Mouse (Mus musculus): ENCODE measurements around the gene Olfr583. TPM values are rescaled to one million over a fixed set of nuclear protein-coding genes. Genes with fewer than 3 reads are reported as not detected.

Olfr583 gene
- not detected in 2 replicates for polyA plus RNA-seq (2015; fragmentation: Nextera tagmentation; extraction: Ambion mirVana)

DNA sequence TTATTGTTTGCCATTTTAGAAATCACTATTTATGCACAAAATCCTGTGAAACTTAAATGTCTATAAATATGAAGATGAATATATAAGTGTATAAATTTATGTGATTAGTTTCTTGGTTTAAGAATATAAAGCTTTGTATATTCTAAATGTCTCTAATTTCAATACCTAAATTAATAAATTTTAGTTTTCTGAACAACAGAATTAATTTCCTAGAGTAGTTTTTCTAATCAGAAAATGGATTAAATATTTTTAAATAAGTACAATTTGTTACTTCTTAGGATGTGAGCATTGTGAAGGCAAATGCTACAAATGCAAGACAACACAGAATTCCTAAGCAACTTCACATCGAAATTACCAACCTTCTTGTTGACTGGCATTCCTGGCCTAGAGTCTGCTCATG is at the start of gene Olfr583:
Gene Olfr583, plus strand, starts transcription at position 301 of the 400 bp plus-strand sequence.
- H3K4me2 ChIP-seq = no peak within 1 kb of the TSS
- no peaks in the 10 kb centered on the region for H3K4me1 ChIP-seq
- no peaks in the 10 kb centered on the region for H3K27me3 ChIP-seq (replicated peaks)
- H3K4me3 ChIP-seq = no peak within 1 kb of the TSS
- no peak within 1 kb of the TSS for H3K9ac ChIP-seq
- no peaks in the 10 kb centered on the region for H3K9me3 ChIP-seq
- no peaks in the 10 kb centered on the region for H3K36me3 ChIP-seq
- no peak for ATAC-seq (ENCODE audit: extremely low read depth, insufficient number of reproducible peaks, low FRiP score, low TSS enrichment)
- WGBS = 74% methylated on average over 1 of the region's 1 CpGs
- H3K27ac ChIP-seq (replicated peaks) = no peak within 1 kb of the TSS

DNA sequence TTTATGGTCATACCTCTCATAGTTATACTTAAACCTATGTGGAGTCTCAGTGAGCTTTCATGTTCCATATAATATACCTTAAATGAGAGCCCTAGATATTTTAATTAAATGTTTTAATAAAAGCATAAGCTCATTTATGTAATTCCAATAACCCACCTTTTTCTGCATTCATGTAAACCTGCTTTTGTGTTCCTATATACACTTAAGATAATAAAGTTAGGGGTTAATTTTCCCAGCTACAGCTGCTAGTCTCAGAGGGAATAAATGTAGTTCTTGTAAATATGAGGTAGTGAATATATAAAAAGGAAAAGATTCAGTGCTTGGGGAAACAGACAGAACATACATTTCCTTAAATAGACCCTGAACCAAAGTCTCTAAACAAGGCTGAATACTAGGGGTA is 13.4 kb upstream of the Olfr583 start, which contains the start of gene Olfr582:
Gene Olfr582, plus strand, starts transcription at position 301 of the 400 bp plus-strand sequence.
- no peak within 1 kb of the TSS for H3K4me2 ChIP-seq
- H3K27me3 ChIP-seq (replicated peaks) = no peaks in the 10 kb centered on the region
- H3K9me3 ChIP-seq = no peaks in the 10 kb centered on the region
- no peak for ATAC-seq (ENCODE audit: extremely low read depth, insufficient number of reproducible peaks, low FRiP score, low TSS enrichment)
- no peaks in the 10 kb centered on the region for H3K36me3 ChIP-seq
- H3K4me1 ChIP-seq = no peaks in the 10 kb centered on the region
- no peak within 1 kb of the TSS for H3K4me3 ChIP-seq
- no peak within 1 kb of the TSS for H3K27ac ChIP-seq (replicated peaks)
- H3K9ac ChIP-seq = no peak within 1 kb of the TSS

DNA sequence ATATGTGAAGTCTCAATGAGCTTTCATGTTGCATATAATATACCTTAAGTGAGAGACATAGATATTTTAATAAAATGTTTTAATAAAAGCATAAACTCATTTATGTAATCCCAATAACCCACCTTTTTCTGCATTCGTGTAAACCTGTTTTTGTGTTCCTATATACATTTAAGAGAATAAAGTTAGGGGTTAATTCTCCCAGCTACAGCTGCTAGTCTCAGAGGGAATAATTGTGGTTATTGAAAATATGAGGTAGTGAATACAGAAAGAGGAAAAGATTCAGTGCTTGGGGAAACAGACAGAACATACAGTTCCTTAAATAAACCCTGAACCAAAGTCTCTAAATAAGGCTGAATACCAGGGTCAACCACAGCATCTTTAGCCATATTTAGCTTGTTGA is 30.5 kb downstream of the Olfr583 start, which contains the start of gene Olfr584:
Gene Olfr584, plus strand, starts transcription at position 301 of the 400 bp plus-strand sequence.
- Histone ChIP-seq H3K4me3 (no peak within 1 kb of the TSS), H3K9ac (no peak within 1 kb of the TSS), H3K36me3 (no peaks in the 10 kb centered on the region), H3K4me2 (no peak within 1 kb of the TSS), H3K9me3 (peaks cover 9% of the 10 kb centered on the region), H3K4me1 (no peaks in the 10 kb centered on the region), H3K27me3 (replicated peaks) (no peaks in the 10 kb centered on the region), H3K27ac (replicated peaks) (no peak within 1 kb of the TSS)
- ATAC-seq (ENCODE audit: extremely low read depth, insufficient number of reproducible peaks, low FRiP score, low TSS enrichment) = no peak
- WGBS = 69% methylated on average over 1 of the region's 1 CpGs

DNA sequence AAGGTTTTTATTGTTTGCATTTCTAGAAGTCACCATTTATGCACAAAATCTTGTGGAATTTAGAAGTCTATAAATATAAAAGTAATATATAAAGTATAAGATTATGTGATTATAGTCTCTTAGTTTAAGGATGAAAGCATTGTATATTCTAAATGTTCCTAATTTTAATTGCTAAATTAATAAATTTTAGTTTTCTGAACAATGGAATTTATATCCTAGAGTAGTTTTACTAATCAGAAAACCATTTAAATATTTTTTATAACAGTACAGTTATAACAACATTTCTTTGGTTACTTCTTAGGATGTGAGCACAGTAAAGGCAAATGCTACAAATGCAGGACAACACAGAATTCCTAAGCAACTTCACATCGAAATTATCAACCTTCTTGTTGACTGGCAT is 46.3 kb downstream of the Olfr583 start, which contains the start of gene Olfr585:
Gene Olfr585, plus strand, starts transcription at position 301 of the 400 bp plus-strand sequence.
- no peak within 1 kb of the TSS for H3K9ac ChIP-seq
- H3K9me3 ChIP-seq = no peaks in the 10 kb centered on the region; the same call in 1 of the 2 replicates
- H3K27ac ChIP-seq (replicated peaks) = no peak within 1 kb of the TSS
- ATAC-seq (ENCODE audit: extremely low read depth, insufficient number of reproducible peaks, low FRiP score, low TSS enrichment) = no peak
- H3K4me2 ChIP-seq = no peak within 1 kb of the TSS
- H3K36me3 ChIP-seq = no peaks in the 10 kb centered on the region
- 64% methylated on average over 1 of the region's 1 CpGs for WGBS
- H3K4me3 ChIP-seq = no peak within 1 kb of the TSS
- H3K27me3 ChIP-seq (replicated peaks) = no peaks in the 10 kb centered on the region
- H3K4me1 ChIP-seq = no peaks in the 10 kb centered on the region

Other genes with a start within 250 kb of the Olfr583 start
- not detected in 2 replicates for gene Olfr564, start 247.8 kb upstream of the Olfr583 start, polyA plus RNA-seq (2015; fragmentation: Nextera tagmentation; extraction: Ambion mirVana)
- gene Olfr566, start 192.5 kb upstream of the Olfr583 start, polyA plus RNA-seq (2015; fragmentation: Nextera tagmentation; extraction: Ambion mirVana) = not detected in 2 replicates
- gene Olfr568, start 174.2 kb upstream of the Olfr583 start, polyA plus RNA-seq (2015; fragmentation: Nextera tagmentation; extraction: Ambion mirVana) = not detected in 2 replicates
- not detected in 2 replicates for gene Olfr569, start 160.4 kb upstream of the Olfr583 start, polyA plus RNA-seq (2015; fragmentation: Nextera tagmentation; extraction: Ambion mirVana)
- not detected in 2 replicates for gene Olfr570, start 156.7 kb upstream of the Olfr583 start, polyA plus RNA-seq (2015; fragmentation: Nextera tagmentation; extraction: Ambion mirVana)
- not detected in 2 replicates for gene Olfr571, start 133.8 kb upstream of the Olfr583 start, polyA plus RNA-seq (2015; fragmentation: Nextera tagmentation; extraction: Ambion mirVana)
- not detected in 2 replicates for gene Olfr572, start 126.9 kb upstream of the Olfr583 start, polyA plus RNA-seq (2015; fragmentation: Nextera tagmentation; extraction: Ambion mirVana)
- not detected in 2 replicates for gene Olfr573-ps1, start 108.7 kb upstream of the Olfr583 start, polyA plus RNA-seq (2015; fragmentation: Nextera tagmentation; extraction: Ambion mirVana)
- gene Olfr574, start 102.8 kb upstream of the Olfr583 start, polyA plus RNA-seq (2015; fragmentation: Nextera tagmentation; extraction: Ambion mirVana) = not detected in 2 replicates
- not detected in 2 replicates for gene Olfr575, start 92.5 kb upstream of the Olfr583 start, polyA plus RNA-seq (2015; fragmentation: Nextera tagmentation; extraction: Ambion mirVana)
- not detected in 2 replicates for gene Olfr576, start 88.6 kb upstream of the Olfr583 start, polyA plus RNA-seq (2015; fragmentation: Nextera tagmentation; extraction: Ambion mirVana)
- not detected in 2 replicates for gene Olfr577, start 75.4 kb upstream of the Olfr583 start, polyA plus RNA-seq (2015; fragmentation: Nextera tagmentation; extraction: Ambion mirVana)
- not detected in 2 replicates for gene Olfr578, start 62.0 kb upstream of the Olfr583 start, polyA plus RNA-seq (2015; fragmentation: Nextera tagmentation; extraction: Ambion mirVana)
- gene Olfr582, start 13.3 kb upstream of the Olfr583 start, polyA plus RNA-seq (2015; fragmentation: Nextera tagmentation; extraction: Ambion mirVana) = not detected in 2 replicates
- not detected in 2 replicates for gene Olfr584, start 30.6 kb downstream of the Olfr583 start, polyA plus RNA-seq (2015; fragmentation: Nextera tagmentation; extraction: Ambion mirVana)
- not detected in 2 replicates for gene Olfr585, start 46.4 kb downstream of the Olfr583 start, polyA plus RNA-seq (2015; fragmentation: Nextera tagmentation; extraction: Ambion mirVana)
- gene Olfr586, start 74.3 kb downstream of the Olfr583 start, polyA plus RNA-seq (2015; fragmentation: Nextera tagmentation; extraction: Ambion mirVana) = not detected in 2 replicates
- not detected in 2 replicates for gene Olfr588-ps1, start 89.6 kb downstream of the Olfr583 start, polyA plus RNA-seq (2015; fragmentation: Nextera tagmentation; extraction: Ambion mirVana)
- not detected in 2 replicates for gene Olfr589, start 105.1 kb downstream of the Olfr583 start, polyA plus RNA-seq (2015; fragmentation: Nextera tagmentation; extraction: Ambion mirVana)
- not detected in 2 replicates for gene Olfr591, start 127.0 kb downstream of the Olfr583 start, polyA plus RNA-seq (2015; fragmentation: Nextera tagmentation; extraction: Ambion mirVana)
- not detected in 2 replicates for gene Olfr592, start 133.5 kb downstream of the Olfr583 start, polyA plus RNA-seq (2015; fragmentation: Nextera tagmentation; extraction: Ambion mirVana)
- gene Olfr593, start 160.6 kb downstream of the Olfr583 start, polyA plus RNA-seq (2015; fragmentation: Nextera tagmentation; extraction: Ambion mirVana) = not detected in 2 replicates
- not detected in 2 replicates for gene Olfr594, start 165.7 kb downstream of the Olfr583 start, polyA plus RNA-seq (2015; fragmentation: Nextera tagmentation; extraction: Ambion mirVana)
- not detected in 2 replicates for gene Usp17ld, start 201.2 kb downstream of the Olfr583 start, polyA plus RNA-seq (2015; fragmentation: Nextera tagmentation; extraction: Ambion mirVana)